Comparison of ENCODE assay signal across 17 mouse cellular contexts in genomic region chr1:165765651-165766294, GRCm38 (mm10). TPM values are rescaled to one million over a fixed set of nuclear protein-coding genes. Genes with fewer than 3 reads are reported as not detected.
DNase-seq lines count a peak whose midpoint lies in the region; ATAC-seq and TF ChIP-seq lines count a peak whose summit lies in the region.
"Had no signal": no experiment of that assay in that cellular context is flagged by ENCODE, and none has a peak within 500 bp of the region (broad histone marks: within the 10 kb centered on the region; RNA-seq: fewer than 3 reads in every experiment).

No protein-coding gene starts in this region.

- peaks cover 4% of the 10 kb centered on the region; the same call in 1 of the 2 replicates for H3K27me3 ChIP-seq in heart, embryonic 12.5 days (replicated peaks)
- H3K27me3 ChIP-seq in heart, adult 2 months (ENCODE audit: control insufficient read depth, insufficient read depth, low read length), result no peaks in the 10 kb centered on the region
- no peaks in the 10 kb centered on the region for H3K27me3 ChIP-seq in liver, embryonic 12.5 days (replicated peaks)
- H3K27me3 ChIP-seq: lung, embryonic 15.5 days had no signal

- peaks cover 28% of the 10 kb centered on the region for H3K4me1 ChIP-seq in heart, embryonic 12.5 days (replicated peaks)
- H3K4me1 ChIP-seq in heart, adult 2 months (ENCODE audit: control insufficient read depth, insufficient read depth, low read length), result peaks cover 3% of the 10 kb centered on the region
- peaks cover 77% of the 10 kb centered on the region for H3K4me1 ChIP-seq in liver, embryonic 12.5 days

- H3K36me3 ChIP-seq in heart, embryonic 12.5 days, result peaks cover 8% of the 10 kb centered on the region; the same call in 1 of the 2 replicates
- H3K36me3 ChIP-seq in heart, adult 2 months (ENCODE audit: control insufficient read depth, insufficient read depth, low read length), result peaks cover 10% of the 10 kb centered on the region
- peaks cover 37% of the 10 kb centered on the region for H3K36me3 ChIP-seq in liver, embryonic 12.5 days
- H3K36me3 ChIP-seq: midbrain, embryonic 12.5 days had no signal

- peak overlapping the region; percentile 64 for H3K4me3 ChIP-seq in heart, embryonic 12.5 days
- H3K4me3 ChIP-seq in heart, adult 2 months, result no peak overlapping the region
- H3K4me3 ChIP-seq in liver, embryonic 12.5 days, result peak overlapping the region; percentile 84
- H3K4me3 ChIP-seq: lung, embryonic 15.5 days; midbrain, embryonic 12.5 days had no signal

- no peak for TF ChIP-seq CTCF in heart, adult 2 months (IDR thresholded peaks at IDR 0.05)

- no peak for ATAC-seq in heart, embryonic 12.5 days (ENCODE audit: insufficient number of reproducible peaks, low FRiP score)
- ATAC-seq in liver, embryonic 12.5 days, result no peak
- ATAC-seq: CD4-positive, CD25-positive, alpha-beta regulatory T cell, adult 4 months; forebrain, postnatal 0 days; hindbrain, postnatal 0 days had no signal

- H3K79me2 ChIP-seq in heart, adult 2 months (replicated peaks; ENCODE audit: control insufficient read depth, insufficient read depth, low read length), result peaks cover 2% of the 10 kb centered on the region; the same call in 1 of the 2 replicates

- peak overlapping the region; percentile 26; the same call in 1 of the 2 replicates for H3K27ac ChIP-seq in heart, embryonic 12.5 days (ENCODE audit: poor library complexity, severe bottlenecking)
- no peak overlapping the region; the same call in 1 of the 2 replicates for H3K27ac ChIP-seq in heart, adult 2 months
- H3K27ac ChIP-seq in liver, embryonic 12.5 days, result peak overlapping the region; percentile 93
- H3K27ac ChIP-seq: hindbrain, postnatal 0 days; lung, embryonic 15.5 days; midbrain, embryonic 12.5 days had no signal

- TF ChIP-seq POLR2A in heart, adult 2 months (IDR thresholded peaks at IDR 0.05; ENCODE audit: insufficient read depth, low read depth, low read length), result no peak

- no peaks in the 10 kb centered on the region for H3K9me3 ChIP-seq in heart, embryonic 12.5 days (replicated peaks)
- no peaks in the 10 kb centered on the region for H3K9me3 ChIP-seq in liver, embryonic 12.5 days (replicated peaks)
- H3K9me3 ChIP-seq: lung, embryonic 15.5 days; midbrain, embryonic 12.5 days had no signal

- TF ChIP-seq EP300 in heart, adult 2 months (IDR thresholded peaks at IDR 0.05; ENCODE audit: insufficient read depth, low read depth, low read length), result no peak

- H3K9ac ChIP-seq in heart, embryonic 12.5 days, result 0 out of 2 replicates have a peak overlapping the region, but pooled peaks have one; percentile 5
- no peak overlapping the region for H3K9ac ChIP-seq in heart, adult 2 months (ENCODE audit: low read depth, low read length)
- peak overlapping the region; percentile 94 for H3K9ac ChIP-seq in liver, embryonic 12.5 days
- H3K9ac ChIP-seq: forebrain, postnatal 0 days; lung, embryonic 15.5 days; midbrain, embryonic 12.5 days had no signal

- intact Hi-C loops in heart, adult 2 months (cut with DNase I), result no loop called here

- peak overlapping the region; percentile 84 for H3K4me2 ChIP-seq in heart, embryonic 12.5 days
- peak overlapping the region; percentile 84 for H3K4me2 ChIP-seq in liver, embryonic 12.5 days
- H3K4me2 ChIP-seq: midbrain, embryonic 12.5 days had no signal

- no peak for DNase-seq in heart, adult 2 months
- peak; percentile 80 for DNase-seq in A20 (ENCODE audit: low read depth, low spot score)
- DNase-seq in ZHBTc4 (ENCODE audit: low read depth, low spot score), result peak; percentile 74
- DNase-seq in adrenal gland, adult 2 months, result no peak
- no peak for DNase-seq in adrenal gland, postnatal 14 days
- no peak for DNase-seq in right cerebral cortex, adult 2 months (ENCODE audit: low spot score in 2 of 2)
- DNase-seq: cerebellum, adult 8-10 months; forebrain, postnatal 0 days; kidney, postnatal 4 days; thymus, postnatal 36 days had no signal

- 80% methylated on average over 17 of the region's 17 CpGs for WGBS in heart, embryonic 12.5 days
- WGBS in heart, adult 2 months, result 82% methylated on average over 17 of the region's 17 CpGs
- whole genome bisulfite sequencing in liver, embryonic 12.5 days (ENCODE audit: insufficient replicate concordance), result 56% methylated on average over 17 of the region's 17 CpGs

RNA-seq across cellular contexts. Expression of gene Creg1, which starts 2.2 kb away (rescaled TPM):
- polyA plus RNA-seq in heart, embryonic 12.5 days (2016; fragmentation: Nextera tagmentation; extraction: Ambion mirVana), result 94.9 and 109 TPM in 2 replicates
- 10 to 100 TPM; 85.7 to 93.3 TPM for total RNA-seq in heart, adult 2 months (2021)
- 77.2 and 121 TPM in 2 replicates for polyA plus RNA-seq in heart, adult 2 months (2012; rRNA removed)
- polyA plus RNA-seq in liver, embryonic 12.5 days (2016; fragmentation: Nextera tagmentation; extraction: Ambion mirVana), result 299 and 300 TPM in 2 replicates
- 100 to 1,000 TPM in 1 of 2 experiments, 10 to 100 TPM in 1; 66.0 to 104 TPM for total RNA-seq in adrenal gland, adult 2 months (2021)
- polyA plus RNA-seq in adrenal gland, adult 2 months (2012; rRNA removed), result 76.1 and 88.4 TPM in 2 replicates
- total RNA-seq in adrenal gland, postnatal 14 days (2021), result 36.6 and 56.6 TPM in 2 replicates

RNA-seq across cellular contexts. Expression of gene Cd247, which starts 22.7 kb away (rescaled TPM):
- 0.38 and 0.49 TPM in 2 replicates for polyA plus RNA-seq in heart, embryonic 12.5 days (2016; fragmentation: Nextera tagmentation; extraction: Ambion mirVana)
- under 1 TPM; 0.52 to 0.76 TPM for total RNA-seq in heart, adult 2 months (2021)
- 2.4 and 3.0 TPM in 2 replicates for polyA plus RNA-seq in heart, adult 2 months (2012; rRNA removed)
- polyA plus RNA-seq in liver, embryonic 12.5 days (2016; fragmentation: Nextera tagmentation; extraction: Ambion mirVana), result 0.23 and 0.32 TPM in 2 replicates
- total RNA-seq in adrenal gland, adult 2 months (2021), result under 1 TPM; 0.35 to 0.45 TPM
- 1.2 and 1.9 TPM in 2 replicates for polyA plus RNA-seq in adrenal gland, adult 2 months (2012; rRNA removed)
- total RNA-seq in adrenal gland, postnatal 14 days (2021), result 1.3 and 9.1 TPM in 2 replicates
- total RNA-seq: hindbrain, postnatal 0 days; left cerebral cortex, adult 8-10 months had no signal

RNA-seq across cellular contexts. Expression of gene Rcsd1, which starts 56.2 kb away (rescaled TPM):
- 113 and 122 TPM in 2 replicates for polyA plus RNA-seq in heart, embryonic 12.5 days (2016; fragmentation: Nextera tagmentation; extraction: Ambion mirVana)
- total RNA-seq in heart, adult 2 months (2021), result 10 to 100 TPM; 68.7 to 81.5 TPM
- polyA plus RNA-seq in heart, adult 2 months (2012; rRNA removed), result 57.2 and 86.2 TPM in 2 replicates
- polyA plus RNA-seq in liver, embryonic 12.5 days (2016; fragmentation: Nextera tagmentation; extraction: Ambion mirVana), result 10.7 and 10.8 TPM in 2 replicates
- total RNA-seq in adrenal gland, adult 2 months (2021), result 10 to 100 TPM; 13.5 to 16.0 TPM
- 4.4 and 4.9 TPM in 2 replicates for polyA plus RNA-seq in adrenal gland, adult 2 months (2012; rRNA removed)
- 22.1 and 35.0 TPM in 2 replicates for total RNA-seq in adrenal gland, postnatal 14 days (2021)

Comparison
In these comparisons a context has a peak if more than half of its experiments do, and no peak if none do; other contexts are left out.
1. DNase-seq: peak in A20 (single experiment) and ZHBTc4 (single experiment); none in heart, adult 2 months (0 of 2), adrenal gland, adult 2 months (single experiment), adrenal gland, postnatal 14 days (single experiment) and right cerebral cortex, adult 2 months (0 of 2).